Mouse (Mus musculus) intestine, postnatal 0 days (tissue): ENCODE measurements around the gene Ndc1. TPM values are rescaled to one million over a fixed set of nuclear protein-coding genes. Genes with fewer than 3 reads are reported as not detected.

Experiments used
- ATAC-seq: fragments of 200-750 bp; cut with Nextera tagmentation; 2 replicates; pipeline ENCODE4 v1.8.0; 2017; ENCODE audit warnings: mild to moderate bottlenecking, moderate TSS enrichment, moderate library complexity
- H3K27ac ChIP-seq: fragments of 300-500 bp; sonication (generic); 2 replicates; pipeline ENCODE4 v1.5.1; 2014; ENCODE audit warnings: mild to moderate bottlenecking, low read depth, low read length, moderate library complexity
- H3K27me3 ChIP-seq: fragments of 300-500 bp; sonication (generic); replicated peaks from 2 replicates; pipeline ENCODE4 v1.6.1; 2014; ENCODE audit warnings: low read length, mixed read lengths; ENCODE audit not compliant: control insufficient read depth, insufficient read depth
- H3K36me3 ChIP-seq: fragments of 300-500 bp; sonication (generic); 2 replicates; pipeline ENCODE4 v1.6.1; 2014; ENCODE audit warnings: mild to moderate bottlenecking, moderate library complexity; ENCODE audit not compliant: control insufficient read depth, insufficient read depth
- H3K4me1 ChIP-seq: fragments of 300-500 bp; sonication (generic); replicated peaks from 2 replicates; pipeline ENCODE4 v1.6.1; 2014; ENCODE audit warnings: antibody characterized with exemption, low read length, mixed read lengths; ENCODE audit not compliant: control insufficient read depth, insufficient read depth
- H3K4me2 ChIP-seq: fragments of 300-500 bp; sonication (generic); replicated peaks from 2 replicates; pipeline ENCODE4 v1.6.1; 2014; ENCODE audit warnings: low read depth, mild to moderate bottlenecking, moderate library complexity
- H3K4me3 ChIP-seq: fragments of 300-500 bp; sonication (generic); 2 replicates; pipeline ENCODE4 v1.5.1; 2014; ENCODE audit warnings: low read depth, low read length
- H3K9ac ChIP-seq: fragments of 300-500 bp; sonication (generic); 2 replicates; pipeline ENCODE4 v1.6.1; 2014; ENCODE audit warnings: mild to moderate bottlenecking, low read depth, low read length
- H3K9me3 ChIP-seq: fragments of 300-500 bp; sonication (generic); 2 replicates; pipeline ENCODE4 v1.6.1; 2016; ENCODE audit warnings: mixed run types; ENCODE audit not compliant: control insufficient read depth
- CTCF ChIP-seq: sonication (generic); IDR thresholded peaks from 2 replicates; pipeline ENCODE4 v1.5.1; 2016; ENCODE audit warnings: low read depth, mild to moderate bottlenecking, control low read depth, antibody characterized with exemption, moderate library complexity
- WGBS: fragments of 180-500 bp; shearing (Covaris S2); extraction: QIAGEN DNeasy Blood & Tissue Kit; methylation state at CpG from one replicate; pipeline ENCODE4 v1.1.7; 2014; 5-methylcytosine and 5-hydroxymethylcytosine counted together
- polyA plus RNA-seq: library from polyadenylated mRNA; unstranded; fragments of >200 nt; fragmentation: Nextera tagmentation; extraction: Ambion mirVana; gene quantifications from 2 replicates; pipeline ENCODE4 v1.2.1, GENCODE M21; 2015

Gene Ndc1
- polyA plus RNA-seq, 1 experiment from 2014 or later = 7.4 TPM

- H3K27ac ChIP-seq = no peak overlapping the region
- no peak for ATAC-seq
- no peaks in the 10 kb centered on the region for H3K27me3 ChIP-seq
- H3K4me3 ChIP-seq = no peak overlapping the region
- H3K4me1 ChIP-seq = peaks cover 3% of the 10 kb centered on the region; the same call in 1 of the 2 replicates
- TF ChIP-seq CTCF = no peak
- 79% methylated on average over 8 of the region's 8 CpGs for WGBS
- H3K9ac ChIP-seq = no peak overlapping the region
- H3K9me3 ChIP-seq = no peaks in the 10 kb centered on the region
- peaks cover 19% of the 10 kb centered on the region; the same call in 1 of the 2 replicates for H3K36me3 ChIP-seq
- no peak overlapping the region for H3K4me2 ChIP-seq
These were observed 31.2 kb upstream of the Ndc1 start for GRCm38 (mm10) chr4:107336356-107336755.

- Histone ChIP-seq H3K9ac (no peak overlapping the region), H3K4me1 (peaks cover 3% of the 10 kb centered on the region; the same call in 1 of the 2 replicates), H3K9me3 (no peaks in the 10 kb centered on the region), H3K27ac (no peak overlapping the region; the same call in none of the 2 replicates), H3K27me3 (no peaks in the 10 kb centered on the region), H3K36me3 (peaks cover 26% of the 10 kb centered on the region), H3K4me3 (no peak overlapping the region), H3K4me2 (no peak overlapping the region)
- ATAC-seq = peak; percentile 75
- 55% methylated on average over 5 of the region's 5 CpGs for WGBS
- no peak for TF ChIP-seq CTCF
These were observed 30.1 kb upstream of the Ndc1 start for GRCm38 (mm10) chr4:107337455-107337854.

- Histone ChIP-seq H3K9me3 (no peaks in the 10 kb centered on the region), H3K4me1 (peaks cover 3% of the 10 kb centered on the region; the same call in 1 of the 2 replicates), H3K27me3 (no peaks in the 10 kb centered on the region), H3K9ac (no peak overlapping the region), H3K27ac (no peak overlapping the region), H3K36me3 (peaks cover 47% of the 10 kb centered on the region), H3K4me3 (no peak overlapping the region), H3K4me2 (no peak overlapping the region)
- TF ChIP-seq CTCF = no peak
- ATAC-seq = no peak
- 81% methylated on average over 5 of the region's 5 CpGs for WGBS
These were observed 26.2 kb upstream of the Ndc1 start for GRCm38 (mm10) chr4:107341354-107341753.

- TF ChIP-seq CTCF = no peak
- H3K27me3 ChIP-seq = no peaks in the 10 kb centered on the region
- no peak overlapping the region for H3K4me3 ChIP-seq
- no peak overlapping the region for H3K9ac ChIP-seq
- no peaks in the 10 kb centered on the region for H3K9me3 ChIP-seq
- 90% methylated on average over 7 of the region's 7 CpGs for WGBS
- H3K4me1 ChIP-seq = no peaks in the 10 kb centered on the region
- ATAC-seq = no peak
- H3K4me2 ChIP-seq = no peak overlapping the region
- no peak overlapping the region for H3K27ac ChIP-seq
- peaks cover 46% of the 10 kb centered on the region for H3K36me3 ChIP-seq
These were observed 23.0 kb upstream of the Ndc1 start for GRCm38 (mm10) chr4:107344612-107345011.

- Histone ChIP-seq H3K4me1 (no peaks in the 10 kb centered on the region), H3K4me2 (no peak overlapping the region)
- no peak for ATAC-seq
These were observed 20.4 kb upstream of the Ndc1 start for GRCm38 (mm10) chr4:107347221-107347620.

GRCm38 (mm10) chr4:107348529-107349310 lies 18.9 kb upstream of the Ndc1 start:
- Histone ChIP-seq H3K9me3 (no peaks in the 10 kb centered on the region), H3K36me3 (peaks cover 46% of the 10 kb centered on the region), H3K4me1 (no peaks in the 10 kb centered on the region), H3K9ac (no peak overlapping the region), H3K4me2 (no peak overlapping the region), H3K27me3 (no peaks in the 10 kb centered on the region), H3K27ac (no peak overlapping the region), H3K4me3 (no peak overlapping the region)
- WGBS = 73% methylated on average over 20 of the region's 20 CpGs
- no peak for TF ChIP-seq CTCF
- ATAC-seq = no peak

More at GRCm38 (mm10) chr4:107347221-107347620, 20.4 kb upstream of the Ndc1 start:
- TF ChIP-seq CTCF = no peak
- H3K27ac ChIP-seq = no peak overlapping the region
- H3K9me3 ChIP-seq = no peaks in the 10 kb centered on the region
- WGBS = 68% methylated on average over 6 of the region's 6 CpGs
- no peak overlapping the region for H3K4me3 ChIP-seq
- no peak overlapping the region for H3K9ac ChIP-seq
- H3K36me3 ChIP-seq = peaks cover 58% of the 10 kb centered on the region
- no peaks in the 10 kb centered on the region for H3K27me3 ChIP-seq
